Mouse (Mus musculus): ENCODE data around the gene Trpm4.
"Not testable (repeated sequence)": the region's sequence is repeated elsewhere in the genome, so short reads cannot be mapped to it uniquely, and the experiment has no call there.

The Trpm4 gene

GRCm38 (mm10) chr7:45333431-45333982 is at the start of gene Trpm4:
Gene Trpm4 (minus strand): TSS chr7:45333780.
- peak; percentile 90 for DNase-seq

- DNase-seq, result no peak
Measured at GRCm38 (mm10) chr7:45376057-45376456, 42.5 kb upstream of the Trpm4 start.

GRCm38 (mm10) chr7:45374620-45375019 is 41.0 kb upstream of the Trpm4 start:
- DNase-seq, result no peak

GRCm38 (mm10) chr7:45372371-45372770 is 38.8 kb upstream of the Trpm4 start:
- no peak for DNase-seq

DNA sequence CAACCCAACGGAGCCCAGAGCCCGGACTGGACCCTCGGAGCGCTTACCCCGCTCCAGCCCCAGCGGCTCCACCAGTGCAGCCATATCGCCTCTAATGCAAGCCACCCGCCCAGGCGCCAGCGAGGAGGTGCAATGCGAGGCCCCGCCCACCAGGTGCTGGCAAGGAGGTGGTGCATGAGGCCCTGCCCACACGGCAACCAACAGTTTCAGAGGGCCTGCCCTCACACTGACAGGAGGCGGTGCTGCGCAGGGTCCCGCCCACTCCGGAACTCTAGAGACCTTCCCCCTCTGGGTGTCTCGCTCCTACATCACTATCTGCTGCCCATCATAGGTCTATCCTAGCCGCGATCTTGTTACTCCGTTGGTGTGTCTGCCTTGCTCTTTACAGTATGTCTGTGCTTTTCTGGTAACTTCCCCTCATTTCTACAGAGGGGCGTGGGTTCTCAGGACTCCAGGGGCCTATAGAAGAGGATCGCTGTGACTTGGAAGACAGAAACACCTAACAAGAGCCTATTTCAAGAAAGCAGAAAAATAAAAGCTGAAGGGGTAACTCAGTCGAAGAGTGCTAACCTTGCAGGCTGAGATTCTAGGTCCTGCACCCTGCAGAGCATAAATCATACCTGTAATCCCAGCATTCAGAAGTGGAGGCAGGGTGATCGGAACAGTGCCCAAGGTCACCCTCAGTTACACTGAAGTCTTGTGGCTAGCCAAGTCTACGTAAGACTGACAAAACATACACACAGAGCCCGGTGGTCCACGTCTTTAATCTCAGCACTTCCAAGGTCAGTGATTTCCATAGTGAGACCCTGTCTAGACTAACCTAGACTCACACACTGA is 37.1 kb upstream of the Trpm4 start, which contains the start of gene Lin7b:
TSS of gene Lin7b (minus strand) at position 109 of the 837 bp plus-strand sequence.
- peak; percentile 92 for DNase-seq

GRCm38 (mm10) chr7:45369836-45370474 is 36.4 kb upstream of the Trpm4 start:
- no peak for DNase-seq

- no peak for DNase-seq
Measured at GRCm38 (mm10) chr7:45369022-45369745, 35.6 kb upstream of the Trpm4 start.

DNA sequence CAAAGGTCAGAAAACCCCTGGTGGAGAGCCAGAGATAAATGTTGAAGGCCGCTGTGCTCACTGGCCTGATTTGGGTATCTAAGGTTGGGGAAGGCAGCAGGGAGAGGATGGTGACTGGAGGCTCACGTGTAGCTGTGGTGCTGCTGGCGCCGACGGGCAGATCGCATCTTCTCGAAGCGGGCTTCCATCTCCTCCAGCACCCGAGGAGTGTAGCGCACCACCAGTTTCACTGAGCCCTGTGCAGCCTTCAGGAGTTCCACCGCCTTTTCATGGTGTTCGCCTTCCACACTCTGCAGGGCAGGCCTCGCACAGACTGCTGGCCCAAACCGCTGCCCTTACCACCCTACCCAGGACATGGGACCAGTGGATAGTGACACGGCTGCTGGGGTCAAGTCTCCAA is 34.6 kb upstream of the Trpm4 start:
- no peak for DNase-seq

- peak; percentile 97 for DNase-seq
Measured at GRCm38 (mm10) chr7:45367020-45367880, 33.7 kb upstream of the Trpm4 start.

DNA sequence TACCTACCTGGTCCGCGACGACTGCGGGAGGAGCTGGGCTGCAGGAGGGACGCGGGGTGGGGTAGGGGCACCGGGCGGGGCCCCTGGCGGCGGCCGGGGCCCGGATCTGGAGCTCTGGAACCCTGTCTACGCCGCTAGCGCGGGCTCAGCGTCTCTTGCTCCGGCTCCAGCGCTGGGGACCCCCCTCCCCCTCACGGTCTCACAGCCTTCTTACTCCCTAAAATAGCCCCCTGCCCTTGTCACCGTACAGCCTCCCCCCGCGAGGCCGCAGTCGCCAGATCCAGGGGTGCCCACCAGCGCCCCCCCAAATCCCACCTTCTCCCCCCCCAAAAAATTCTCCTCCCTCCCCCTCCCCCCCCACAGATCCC is 33.1 kb upstream of the Trpm4 start, which contains the start of gene Ppfia3:
TSS of gene Ppfia3 (minus strand) at position 368 of the 368 bp plus-strand sequence.
- no peak for DNase-seq

DNA sequence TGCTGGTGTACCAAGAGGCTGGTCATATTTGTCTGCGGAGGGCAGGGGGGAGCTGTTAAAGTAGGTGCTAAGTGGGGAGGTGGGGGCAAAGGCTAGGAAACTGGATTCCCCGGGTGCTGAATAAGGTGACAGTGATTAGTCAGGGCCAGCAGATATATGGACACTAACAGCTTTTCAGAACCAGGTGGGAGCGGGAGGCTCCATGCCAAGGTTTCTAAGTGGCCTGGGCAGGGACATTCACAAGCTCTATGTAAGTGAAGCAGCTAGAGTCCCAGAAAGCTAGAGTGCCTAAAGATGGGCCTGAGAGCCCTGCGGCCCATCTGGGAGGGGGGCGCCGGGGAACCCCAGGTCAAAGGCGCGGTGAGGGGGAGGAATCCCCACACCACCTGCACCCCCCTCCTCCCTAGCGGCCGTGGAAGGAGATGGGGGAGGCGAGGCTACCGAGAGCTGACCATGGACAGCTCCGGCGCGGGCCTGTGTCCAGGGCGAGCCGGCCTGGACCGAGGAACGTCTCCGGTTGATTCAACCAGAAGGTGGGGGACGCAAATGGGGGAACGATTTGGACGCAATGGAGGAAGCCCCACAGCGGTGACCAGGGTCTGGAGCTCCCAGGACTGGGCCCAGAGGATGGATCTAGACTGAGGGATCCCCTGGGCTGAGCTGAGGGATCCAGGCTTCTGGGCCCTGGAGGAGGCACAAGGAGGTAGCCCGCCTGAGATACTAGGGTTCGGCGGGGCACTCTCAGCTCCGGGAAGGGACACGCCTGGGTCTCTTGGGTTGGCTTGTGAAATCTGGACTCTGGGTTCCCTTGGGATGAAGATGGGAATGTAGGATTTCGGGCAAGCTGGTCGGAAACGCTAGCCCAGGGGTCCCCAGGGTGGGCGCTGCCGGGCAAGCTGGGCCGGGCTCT is 32.4 kb upstream of the Trpm4 start:
- peak; percentile 62 for DNase-seq

GRCm38 (mm10) chr7:45363983-45364382 is 30.4 kb upstream of the Trpm4 start:
- DNase-seq, result no peak

- DNase-seq, result peak; percentile 37
Measured at GRCm38 (mm10) chr7:45362801-45363200, 29.2 kb upstream of the Trpm4 start.

- DNase-seq, result peak; percentile 80
Measured at GRCm38 (mm10) chr7:45361243-45361804, 27.7 kb upstream of the Trpm4 start.

- no peak for DNase-seq
Measured at GRCm38 (mm10) chr7:45360404-45361125, 27.0 kb upstream of the Trpm4 start.

DNA sequence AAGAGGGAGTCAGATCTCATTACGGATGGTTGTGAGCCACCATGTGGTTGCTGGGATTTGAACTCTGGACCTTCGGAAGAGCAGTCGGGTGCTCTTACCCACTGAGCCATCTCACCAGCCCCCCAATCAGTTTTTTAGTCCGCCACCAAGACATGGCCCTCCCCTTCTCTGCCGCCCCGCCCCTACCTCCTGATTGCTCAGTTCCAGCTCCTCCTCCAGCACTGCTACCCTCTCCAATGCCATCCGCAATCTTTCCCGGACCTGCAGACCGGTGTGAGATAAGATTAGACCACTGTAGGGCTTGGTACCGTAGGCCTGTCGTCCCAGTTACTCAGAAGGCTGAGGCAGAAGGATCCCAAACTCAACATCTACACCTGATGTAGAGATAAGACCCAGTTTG is 25.5 kb upstream of the Trpm4 start:
- not testable (repeated sequence) for DNase-seq

- DNase-seq, result no peak
Measured at GRCm38 (mm10) chr7:45356087-45356486, 22.5 kb upstream of the Trpm4 start.

GRCm38 (mm10) chr7:45355318-45356020 is 21.9 kb upstream of the Trpm4 start:
- no peak for DNase-seq

GRCm38 (mm10) chr7:45353041-45353440 is 19.5 kb upstream of the Trpm4 start:
- DNase-seq, result no peak

Data from kidney, postnatal 14 days (tissue).